Mouse (Mus musculus): ENCODE results near the gene Gm5767. TPM values are rescaled to one million over a fixed set of nuclear protein-coding genes. Genes with fewer than 3 reads are reported as not detected.

The Gm5767 gene
- total RNA-seq, 1 experiment, result not detected

DNA sequence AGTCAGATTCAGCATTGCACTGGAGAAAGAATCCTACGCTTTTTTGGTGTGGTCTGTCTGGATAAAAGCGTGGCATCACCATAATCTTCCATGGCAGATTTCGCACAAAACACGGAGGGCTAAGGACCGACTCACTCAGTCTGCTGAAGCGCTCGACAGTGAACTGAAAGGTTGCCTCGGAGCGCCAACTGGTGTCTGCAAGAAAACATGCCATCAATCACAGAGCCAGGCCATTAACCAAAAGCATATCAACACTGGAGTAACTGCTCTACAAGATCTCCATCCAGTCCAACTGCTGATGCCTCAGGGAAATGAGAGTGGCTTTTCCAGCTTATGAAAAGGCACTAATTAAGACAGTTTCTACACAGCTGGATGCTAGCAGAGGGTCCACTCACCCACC lies 31.4 kb downstream of the Gm5767 start:
- Histone ChIP-seq H3K9ac (ENCODE audit: insufficient read depth, low read depth, low read length, poor library complexity, severe bottlenecking) (no peak overlapping the region), H3K27ac (ENCODE audit: insufficient read depth, low read depth, low read length, poor library complexity, severe bottlenecking) (no peak overlapping the region), H3K4me1 (ENCODE audit: control insufficient read depth in 2 of 2, insufficient read depth in 2 of 2, low read length in 2 of 2, poor library complexity in 1 of 2) (peaks cover 3 to 20% of the 10 kb centered on the region in 2 experiments; a peak in 2 of 4 replicates), H3K36me3 (ENCODE audit: control insufficient read depth, insufficient read depth, low read length, poor library complexity, severe bottlenecking) (peaks cover 75% of the 10 kb centered on the region), H3K9me3 (ENCODE audit: control insufficient read depth, insufficient read depth, low read depth, low read length) (no peaks in the 10 kb centered on the region), H3K4me3 (ENCODE audit: insufficient read depth in 1 of 2, low read depth in 1 of 2, low read length in 2 of 2, poor library complexity in 1 of 2, severe bottlenecking in 1 of 2) (no peak overlapping the region)
- in situ Hi-C loops (cut with MboI; ENCODE audit: low sequenced_read_pairs in 2 of 2, unreplicated experiment in 2 of 2), result no loop called here
- no peak for DNase-seq (ENCODE audit: low read depth, low spot score)
- TF ChIP-seq MAFK (IDR thresholded peaks at IDR 0.05; ENCODE audit: insufficient read depth, low read depth, low read length) (no peak), HCFC1 (IDR thresholded peaks at IDR 0.05; ENCODE audit: borderline replicate concordance, insufficient read depth, low read length) (no peak), ZNF384 (IDR thresholded peaks at IDR 0.05; ENCODE audit: low read depth, low read length) (no peak), CHD2 (IDR thresholded peaks at IDR 0.05; ENCODE audit: low read depth, low read length) (no peak), ZC3H11A (IDR thresholded peaks at IDR 0.05; ENCODE audit: borderline replicate concordance, low read depth, low read length) (no peak)

DNA sequence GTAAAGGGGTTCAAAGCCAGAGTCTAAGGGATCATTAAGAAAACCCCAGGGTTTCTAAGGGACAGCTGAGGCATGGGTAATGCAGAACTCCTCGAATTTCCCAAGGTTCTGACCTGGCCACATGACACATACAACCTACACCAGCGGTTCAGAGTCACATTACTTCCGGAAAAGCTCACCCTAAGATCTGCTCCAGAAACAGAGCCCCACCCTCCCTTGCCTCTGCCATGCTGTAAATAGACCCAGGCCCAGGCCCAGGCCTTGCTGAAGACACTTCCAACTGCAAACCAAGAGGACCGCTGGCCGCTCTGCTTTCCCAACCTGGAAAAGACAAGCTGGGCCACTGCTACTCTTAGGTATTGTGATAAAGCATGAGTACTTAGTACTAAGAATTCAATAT lies 34.3 kb downstream of the Gm5767 start:
- Histone ChIP-seq H3K9ac (ENCODE audit: insufficient read depth, low read depth, low read length, poor library complexity, severe bottlenecking) (no peak overlapping the region), H3K4me1 (ENCODE audit: control insufficient read depth in 2 of 2, insufficient read depth in 2 of 2, low read length in 2 of 2, poor library complexity in 1 of 2) (peaks cover 0 to 15% of the 10 kb centered on the region in 2 experiments; a peak in 2 of 4 replicates), H3K36me3 (ENCODE audit: control insufficient read depth, insufficient read depth, low read length, poor library complexity, severe bottlenecking) (peaks cover 57% of the 10 kb centered on the region), H3K27ac (ENCODE audit: insufficient read depth, low read depth, low read length, poor library complexity, severe bottlenecking) (no peak overlapping the region), H3K4me3 (ENCODE audit: insufficient read depth in 1 of 2, low read depth in 1 of 2, low read length in 2 of 2, poor library complexity in 1 of 2, severe bottlenecking in 1 of 2) (no peak overlapping the region), H3K9me3 (ENCODE audit: control insufficient read depth, insufficient read depth, low read depth, low read length) (no peaks in the 10 kb centered on the region)
- in situ Hi-C loops (cut with MboI; ENCODE audit: low sequenced_read_pairs in 2 of 2, unreplicated experiment in 2 of 2), result no loop called here
- TF ChIP-seq HCFC1 (IDR thresholded peaks at IDR 0.05; ENCODE audit: borderline replicate concordance, insufficient read depth, low read length) (no peak), MAFK (IDR thresholded peaks at IDR 0.05; ENCODE audit: insufficient read depth, low read depth, low read length) (no peak), ZC3H11A (IDR thresholded peaks at IDR 0.05; ENCODE audit: borderline replicate concordance, low read depth, low read length) (no peak), ZNF384 (IDR thresholded peaks at IDR 0.05; ENCODE audit: low read depth, low read length) (no peak), CHD2 (IDR thresholded peaks at IDR 0.05; ENCODE audit: low read depth, low read length) (no peak)
- DNase-seq (ENCODE audit: low read depth, low spot score), result no peak

DNA sequence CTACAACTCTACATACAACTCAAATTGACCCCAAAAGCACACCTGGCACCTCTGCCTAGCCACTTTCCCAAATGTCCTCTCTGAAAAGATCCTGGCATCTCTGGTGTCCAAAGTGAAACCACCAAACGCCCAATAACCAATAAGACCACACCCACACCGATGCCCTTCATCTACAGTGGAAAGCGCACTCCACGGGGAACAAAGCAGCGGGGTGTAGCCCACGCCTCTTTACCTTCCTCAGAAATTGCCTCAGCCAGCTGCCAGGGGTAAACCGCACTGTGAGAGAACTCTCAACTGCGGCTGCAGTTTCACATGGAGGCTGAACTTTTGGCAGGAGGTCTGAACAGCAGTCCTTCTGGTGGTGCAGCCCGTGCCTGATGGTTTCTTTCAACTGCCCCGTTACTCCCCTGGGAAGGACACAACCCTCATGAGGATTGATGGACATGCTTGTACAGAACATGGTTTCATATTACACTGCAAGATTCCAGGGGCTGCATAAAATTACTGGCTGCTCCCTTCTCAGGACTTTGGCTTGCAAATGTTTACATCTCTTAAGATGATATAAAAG lies 35.0 kb downstream of the Gm5767 start:
- DNase-seq (ENCODE audit: low read depth, low spot score), result no peak
- peaks cover 0 to 15% of the 10 kb centered on the region in 2 experiments; a peak in 2 of 4 replicates for H3K4me1 ChIP-seq (ENCODE audit: control insufficient read depth in 2 of 2, insufficient read depth in 2 of 2, low read length in 2 of 2, poor library complexity in 1 of 2)
- no peak overlapping the region for H3K27ac ChIP-seq (ENCODE audit: insufficient read depth, low read depth, low read length, poor library complexity, severe bottlenecking)
- in situ Hi-C loops (cut with MboI; ENCODE audit: low sequenced_read_pairs in 2 of 2, unreplicated experiment in 2 of 2), result no loop called here
- peaks cover 53% of the 10 kb centered on the region for H3K36me3 ChIP-seq (ENCODE audit: control insufficient read depth, insufficient read depth, low read length, poor library complexity, severe bottlenecking)
- H3K4me3 ChIP-seq (ENCODE audit: insufficient read depth in 1 of 2, low read depth in 1 of 2, low read length in 2 of 2, poor library complexity in 1 of 2, severe bottlenecking in 1 of 2), result no peak overlapping the region
- no peaks in the 10 kb centered on the region for H3K9me3 ChIP-seq (ENCODE audit: control insufficient read depth, insufficient read depth, low read depth, low read length)
- no peak for TF ChIP-seq CHD2 (IDR thresholded peaks at IDR 0.05; ENCODE audit: low read depth, low read length)
- TF ChIP-seq ZC3H11A (IDR thresholded peaks at IDR 0.05; ENCODE audit: borderline replicate concordance, low read depth, low read length), result no peak
- no peak for TF ChIP-seq HCFC1 (IDR thresholded peaks at IDR 0.05; ENCODE audit: borderline replicate concordance, insufficient read depth, low read length)
- TF ChIP-seq ZNF384 (IDR thresholded peaks at IDR 0.05; ENCODE audit: low read depth, low read length), result no peak
- TF ChIP-seq MAFK (IDR thresholded peaks at IDR 0.05; ENCODE audit: insufficient read depth, low read depth, low read length), result no peak
- H3K9ac ChIP-seq (ENCODE audit: insufficient read depth, low read depth, low read length, poor library complexity, severe bottlenecking), result no peak overlapping the region

DNA sequence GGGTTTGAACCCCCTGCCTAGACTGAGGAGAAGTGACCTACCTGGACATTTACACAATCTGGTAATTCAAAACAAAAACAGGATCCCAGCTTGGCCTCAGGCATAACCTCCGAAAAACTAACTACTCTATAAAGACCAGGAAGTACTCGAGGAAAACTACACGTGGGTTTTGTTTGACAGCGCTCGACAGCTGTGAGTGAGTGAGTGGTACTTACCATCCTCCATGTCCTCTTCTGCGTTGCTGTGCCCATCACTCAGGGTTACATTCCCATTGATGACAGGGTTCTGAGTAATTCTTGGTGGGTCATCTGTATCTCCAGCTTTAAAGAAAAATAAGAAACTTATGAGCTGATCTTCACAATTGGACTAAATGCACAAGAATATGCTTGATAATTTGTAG lies 35.7 kb downstream of the Gm5767 start:
- Histone ChIP-seq H3K9ac (ENCODE audit: insufficient read depth, low read depth, low read length, poor library complexity, severe bottlenecking) (no peak overlapping the region), H3K36me3 (ENCODE audit: control insufficient read depth, insufficient read depth, low read length, poor library complexity, severe bottlenecking) (peaks cover 46% of the 10 kb centered on the region), H3K9me3 (ENCODE audit: control insufficient read depth, insufficient read depth, low read depth, low read length) (no peaks in the 10 kb centered on the region), H3K27ac (ENCODE audit: insufficient read depth, low read depth, low read length, poor library complexity, severe bottlenecking) (no peak overlapping the region), H3K4me1 (ENCODE audit: control insufficient read depth in 2 of 2, insufficient read depth in 2 of 2, low read length in 2 of 2, poor library complexity in 1 of 2) (peaks cover 0 to 15% of the 10 kb centered on the region in 2 experiments; a peak in 2 of 4 replicates), H3K4me3 (ENCODE audit: insufficient read depth in 1 of 2, low read depth in 1 of 2, low read length in 2 of 2, poor library complexity in 1 of 2, severe bottlenecking in 1 of 2) (no peak overlapping the region)
- in situ Hi-C loops (cut with MboI; ENCODE audit: low sequenced_read_pairs in 2 of 2, unreplicated experiment in 2 of 2), result no loop called here
- DNase-seq (ENCODE audit: low read depth, low spot score), result no peak
- no peak for TF ChIP-seq ZNF384 (IDR thresholded peaks at IDR 0.05; ENCODE audit: low read depth, low read length)
- no peak for TF ChIP-seq CHD2 (IDR thresholded peaks at IDR 0.05; ENCODE audit: low read depth, low read length)
- TF ChIP-seq ZC3H11A (IDR thresholded peaks at IDR 0.05; ENCODE audit: borderline replicate concordance, low read depth, low read length), result no peak
- no peak for TF ChIP-seq HCFC1 (IDR thresholded peaks at IDR 0.05; ENCODE audit: borderline replicate concordance, insufficient read depth, low read length)
- TF ChIP-seq MAFK (IDR thresholded peaks at IDR 0.05; ENCODE audit: insufficient read depth, low read depth, low read length), result no peak
